Mouse (Mus musculus) midbrain, embryonic 11.5 days (tissue): ENCODE measurements around the gene Gm3371. TPM values are rescaled to one million over a fixed set of nuclear protein-coding genes. Genes with fewer than 3 reads are reported as not detected.
"Not testable (repeated sequence)": the region's sequence is repeated elsewhere in the genome, so short reads cannot be mapped to it uniquely, and the experiment has no call there.

Source experiments
- ATAC-seq: fragments of 200-750 bp; cut with Nextera tagmentation; 2 replicates; pipeline ENCODE4 v1.8.0; 2017; ENCODE audit warnings: moderate TSS enrichment, moderate library complexity; ENCODE audit not compliant: low FRiP score
- DNase-seq: peaks from one replicate; pipeline ENCODE4 v3.0.0; 2015; ENCODE audit warnings: low spot score; ENCODE audit errors: missing footprints
- H3K27ac ChIP-seq: fragments of 300-500 bp; sonication (generic); 2 replicates; pipeline ENCODE4 v1.5.1; 2014; ENCODE audit warnings: low read depth, low read length
- H3K27me3 ChIP-seq: fragments of 300-500 bp; sonication (generic); 2 replicates; pipeline ENCODE4 v1.6.1; 2014; ENCODE audit warnings: mild to moderate bottlenecking, low read length, moderate library complexity, mixed read lengths; ENCODE audit not compliant: control insufficient read depth, insufficient read depth
- H3K36me3 ChIP-seq: fragments of 300-500 bp; sonication (generic); 2 replicates; pipeline ENCODE4 v1.6.1; 2014; ENCODE audit warnings: mild to moderate bottlenecking, low read length, moderate library complexity, mixed read lengths; ENCODE audit not compliant: control insufficient read depth, insufficient read depth
- H3K4me1 ChIP-seq: fragments of 300-500 bp; sonication (generic); 2 replicates; pipeline ENCODE4 v1.6.1; 2014; ENCODE audit warnings: low read length; ENCODE audit not compliant: control insufficient read depth, insufficient read depth
- H3K4me2 ChIP-seq: fragments of 300-500 bp; sonication (generic); 2 replicates; pipeline ENCODE4 v1.6.1; 2014; ENCODE audit warnings: mild to moderate bottlenecking, moderate library complexity
- H3K4me3 ChIP-seq: fragments of 300-500 bp; sonication (generic); 2 replicates; pipeline ENCODE4 v1.5.1; 2014; ENCODE audit warnings: low read depth, low read length
- H3K9ac ChIP-seq: fragments of 300-500 bp; sonication (generic); 2 replicates; pipeline ENCODE4 v1.6.1; 2014; ENCODE audit warnings: low read length
- H3K9me3 ChIP-seq: fragments of 300-500 bp; sonication (generic); 2 replicates; pipeline ENCODE4 v1.6.1; 2016; ENCODE audit warnings: low read length; ENCODE audit not compliant: control insufficient read depth
- WGBS: fragments of 180-500 bp; shearing (Covaris S2); extraction: QIAGEN DNeasy Blood & Tissue Kit; methylation state at CpG from one replicate; pipeline ENCODE4 v1.1.7; 2014; 5-methylcytosine and 5-hydroxymethylcytosine counted together
- polyA plus RNA-seq: library from polyadenylated mRNA; unstranded; fragments of >200 nt; fragmentation: Nextera tagmentation; extraction: Ambion mirVana; gene quantifications from 2 replicates; pipeline ENCODE4 v1.2.1, GENCODE M21; 2014

The Gm3371 gene
- not detected in 2 replicates for polyA plus RNA-seq

DNA sequence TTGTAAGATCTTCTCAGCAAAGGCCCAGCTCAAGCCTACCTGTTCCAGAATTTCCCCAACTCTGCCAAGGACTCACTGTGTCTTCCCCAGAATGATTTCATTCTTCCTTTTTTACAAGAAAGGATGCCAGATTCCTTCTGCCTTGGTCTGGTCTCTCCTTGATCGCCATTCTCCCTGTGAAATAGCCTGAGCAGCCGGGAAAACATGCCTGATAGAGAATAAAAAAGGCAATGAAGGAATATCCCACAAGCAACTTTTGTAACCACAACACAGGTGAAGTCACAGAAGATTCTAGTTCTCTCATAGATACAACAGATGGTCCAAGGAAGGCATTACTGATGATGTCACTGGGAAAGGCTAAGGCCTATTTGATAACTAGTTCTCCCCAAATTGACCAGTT is at the start of gene Gm3371:
Gm3371 (minus strand) TSS at position 101 of the 400 bp plus-strand sequence.
- not testable (repeated sequence) for H3K36me3 ChIP-seq, H3K9me3 ChIP-seq, ATAC-seq, H3K4me1 ChIP-seq, H3K27ac ChIP-seq, DNase-seq, H3K4me2 ChIP-seq, H3K4me3 ChIP-seq, H3K27me3 ChIP-seq, H3K9ac ChIP-seq
- WGBS: no CpG with 5 or more reads among the region's 2 CpGs

DNA sequence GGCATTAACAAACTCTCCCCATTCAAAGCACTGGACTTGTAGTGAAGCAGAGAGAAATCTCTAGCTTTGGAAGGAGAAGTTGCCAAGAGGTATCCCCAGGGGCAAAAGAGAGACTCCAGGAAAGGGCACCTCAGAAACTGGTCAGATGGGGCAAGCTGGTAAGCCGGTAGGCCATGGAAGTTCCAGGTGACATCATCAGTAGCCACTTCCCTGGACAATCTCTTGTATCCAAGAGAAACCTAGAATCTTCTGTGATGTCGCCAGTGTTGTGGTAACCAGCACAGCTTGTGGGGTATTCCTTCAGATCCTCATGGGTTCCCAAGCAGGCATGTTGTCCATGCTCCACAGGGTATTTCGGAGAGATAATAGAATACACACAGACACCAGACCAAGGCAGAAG is 22.8 kb upstream of the Gm3371 start, which contains the start of gene Gm8232:
Gm8232 (plus strand) TSS at position 301 of the 400 bp plus-strand sequence.
- not testable (repeated sequence) for H3K27me3 ChIP-seq, H3K9me3 ChIP-seq, H3K4me2 ChIP-seq, H3K4me1 ChIP-seq, H3K4me3 ChIP-seq, H3K36me3 ChIP-seq, H3K27ac ChIP-seq, ATAC-seq, DNase-seq, H3K9ac ChIP-seq
- WGBS: 87% methylated on average over 3 of the region's 3 CpGs

DNA sequence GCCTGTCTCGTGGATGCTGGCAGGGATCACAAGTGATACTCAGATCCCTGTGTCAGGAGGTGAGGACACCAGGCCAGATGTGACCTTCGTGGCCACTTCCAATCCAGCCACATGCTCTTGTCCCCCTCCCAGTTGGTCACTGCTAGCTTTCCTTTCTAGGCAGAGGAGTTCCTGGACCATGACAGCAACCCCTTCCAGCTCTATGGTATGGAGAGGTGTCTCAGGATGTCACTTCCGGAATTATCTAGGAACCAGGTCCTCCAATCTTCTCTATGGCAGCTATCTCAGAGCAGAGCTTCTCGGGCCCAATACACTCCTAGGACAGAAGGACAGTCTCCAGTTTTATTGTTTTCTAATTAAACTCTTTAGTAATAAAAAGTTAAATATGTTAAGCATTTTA is 26.3 kb downstream of the Gm3371 start:
- not testable (repeated sequence) for H3K4me1 ChIP-seq, H3K9ac ChIP-seq, H3K27me3 ChIP-seq, ATAC-seq, H3K36me3 ChIP-seq, DNase-seq, H3K4me2 ChIP-seq, H3K4me3 ChIP-seq, H3K9me3 ChIP-seq, H3K27ac ChIP-seq
- 84% methylated on average over 3 of the region's 4 CpGs for WGBS

DNA sequence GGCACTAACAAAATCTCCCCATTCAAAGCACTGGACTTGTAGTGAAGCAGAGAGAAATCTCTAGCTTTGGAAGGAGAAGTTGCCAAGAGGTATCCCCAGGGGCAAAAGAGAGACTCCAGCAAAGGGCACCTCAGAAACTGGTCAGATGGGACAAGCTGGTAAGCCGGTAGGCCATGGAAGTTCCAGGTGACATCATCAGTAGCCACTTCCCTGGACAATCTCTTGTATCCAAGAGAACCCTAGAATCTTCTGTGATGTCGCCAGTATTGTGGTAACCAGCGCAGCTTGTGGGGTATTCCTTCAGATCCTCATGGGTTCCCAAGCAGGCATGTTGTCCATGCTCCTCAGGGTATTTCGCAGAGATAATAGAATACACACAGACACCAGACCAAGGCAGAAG is 45.4 kb downstream of the Gm3371 start, which contains the start of gene Gm8229:
Gm8229 (plus strand) TSS at position 301 of the 400 bp plus-strand sequence.
- not testable (repeated sequence) for H3K9ac ChIP-seq, H3K4me2 ChIP-seq, H3K27me3 ChIP-seq, ATAC-seq, H3K4me3 ChIP-seq, H3K36me3 ChIP-seq, H3K27ac ChIP-seq, H3K9me3 ChIP-seq, H3K4me1 ChIP-seq, DNase-seq
- 90% methylated on average over 4 of the region's 4 CpGs for WGBS

DNA sequence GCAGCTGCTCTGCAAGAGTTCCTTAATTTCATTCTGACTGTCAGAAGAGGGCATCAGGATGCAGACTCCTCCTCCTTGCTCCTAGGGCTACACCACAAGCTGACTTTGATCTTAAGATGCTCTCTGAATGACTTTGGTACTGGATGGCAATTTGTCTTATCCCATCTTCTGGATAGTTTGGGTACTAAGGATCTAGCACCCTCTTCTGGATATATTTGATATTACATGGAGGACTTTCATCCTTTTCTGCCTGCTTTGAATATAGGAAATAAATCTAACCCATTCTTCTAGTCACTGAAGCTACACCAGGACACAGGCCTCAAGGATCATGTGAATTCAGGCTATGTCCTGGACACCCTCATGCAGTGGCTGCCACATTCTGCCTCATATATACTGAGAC is 48.2 kb downstream of the Gm3371 start:
- not testable (repeated sequence) for H3K27ac ChIP-seq, H3K4me2 ChIP-seq, H3K36me3 ChIP-seq, DNase-seq, H3K4me1 ChIP-seq, H3K9ac ChIP-seq, H3K4me3 ChIP-seq, H3K9me3 ChIP-seq, ATAC-seq, H3K27me3 ChIP-seq

DNA sequence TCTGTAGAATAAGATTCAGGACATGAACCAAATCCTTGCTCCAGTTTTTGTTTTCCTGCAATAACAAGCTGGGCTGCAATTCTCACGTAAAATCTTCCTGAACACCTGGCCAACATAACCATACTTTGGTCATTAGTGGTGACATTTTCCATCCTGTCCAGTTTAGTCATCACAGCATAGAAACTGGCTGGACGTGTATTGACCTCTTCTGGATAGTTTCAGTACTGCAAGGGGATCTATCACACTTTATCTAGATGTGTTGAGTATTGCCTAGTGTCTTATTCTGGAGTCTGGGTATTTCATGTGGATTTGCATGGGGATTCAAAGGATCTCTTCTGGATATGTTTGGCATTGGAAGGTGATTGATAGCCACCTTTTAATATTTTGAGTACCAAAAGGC is 49.1 kb downstream of the Gm3371 start:
- not testable (repeated sequence) for H3K9me3 ChIP-seq, H3K4me2 ChIP-seq, H3K27ac ChIP-seq, H3K27me3 ChIP-seq, H3K4me3 ChIP-seq, H3K4me1 ChIP-seq, ATAC-seq, H3K36me3 ChIP-seq, DNase-seq, H3K9ac ChIP-seq
- WGBS: 48% methylated on average over 2 of the region's 2 CpGs

Other genes starting within 250 kb of the Gm3371 start
- gene Gm8212, start 213.0 kb downstream of the Gm3371 start, polyA plus RNA-seq: not detected in 2 replicates
- not detected in 2 replicates for gene 4930503E14Rik, start 197.4 kb downstream of the Gm3371 start, polyA plus RNA-seq
- not detected in 2 replicates for gene Gm8220, start 125.1 kb downstream of the Gm3371 start, polyA plus RNA-seq
- gene Gm5930, start 72.1 kb downstream of the Gm3371 start, polyA plus RNA-seq: not detected in 2 replicates
- gene Gm8229, start 45.3 kb downstream of the Gm3371 start, polyA plus RNA-seq: not detected in 2 replicates
- not detected in 2 replicates for gene Gm8232, start 22.9 kb upstream of the Gm3371 start, polyA plus RNA-seq
- not detected in 2 replicates for gene BC061237, start 81.8 kb upstream of the Gm3371 start, polyA plus RNA-seq
- not detected in 2 replicates for gene Gm17093, start 107.6 kb upstream of the Gm3371 start, polyA plus RNA-seq
- gene Gm8247, start 172.5 kb upstream of the Gm3371 start, polyA plus RNA-seq: not detected in 2 replicates
- not detected in 2 replicates for gene Gm5624, start 217.2 kb upstream of the Gm3371 start, polyA plus RNA-seq